Mouse (Mus musculus): ENCODE results near the gene Colgalt2.

The Colgalt2 gene

DNA sequence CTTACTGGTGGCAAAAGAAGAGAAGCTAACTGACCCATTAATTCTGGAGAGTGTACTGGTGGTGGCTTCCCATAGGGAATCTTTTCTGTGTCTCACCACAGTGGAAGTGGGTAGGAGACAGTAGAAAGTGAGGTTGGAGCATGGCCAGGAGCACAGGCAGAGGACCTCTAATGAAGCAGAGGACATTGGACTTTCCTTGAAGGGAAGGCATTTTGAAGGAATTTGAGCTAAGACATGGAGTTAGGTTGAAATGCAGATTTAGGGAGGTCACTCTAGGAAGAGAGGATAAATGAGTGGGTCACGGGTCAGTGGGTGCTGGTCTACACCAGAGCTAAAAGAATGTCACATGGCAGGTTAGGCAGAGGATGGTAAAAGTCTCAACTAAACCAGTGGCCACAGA, 91.2 kb downstream of the Colgalt2 start:
- no peak for DNase-seq (ENCODE audit: low spot score)

- DNase-seq (ENCODE audit: low spot score) = no peak
These were observed 92.6 kb downstream of the Colgalt2 start for GRCm38 (mm10) chr1:152492258-152492657.

DNA sequence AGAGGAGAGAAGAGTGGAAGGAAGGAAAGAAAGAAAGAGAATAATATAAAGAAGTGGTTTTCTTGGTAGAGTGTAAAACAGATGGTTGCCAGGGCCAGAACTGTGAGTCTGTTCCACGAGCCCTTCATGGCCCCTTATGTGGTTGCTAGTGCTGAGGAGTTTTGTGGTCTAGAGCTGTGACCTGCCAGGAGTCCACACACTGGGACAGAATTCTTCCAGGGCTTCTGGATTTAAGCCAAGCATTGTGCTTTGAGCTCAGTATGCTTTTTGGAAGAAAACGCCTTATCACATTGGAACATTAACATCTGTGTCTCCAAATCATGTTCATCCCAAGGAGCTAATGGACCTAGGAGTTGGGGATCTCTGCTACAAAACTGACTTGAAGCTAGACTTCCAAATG, 97.2 kb downstream of the Colgalt2 start:
- DNase-seq (ENCODE audit: low spot score) = no peak

GRCm38 (mm10) chr1:152497581-152497980, 98.0 kb downstream of the Colgalt2 start:
- DNase-seq (ENCODE audit: low spot score) = peak; percentile 72

DNA sequence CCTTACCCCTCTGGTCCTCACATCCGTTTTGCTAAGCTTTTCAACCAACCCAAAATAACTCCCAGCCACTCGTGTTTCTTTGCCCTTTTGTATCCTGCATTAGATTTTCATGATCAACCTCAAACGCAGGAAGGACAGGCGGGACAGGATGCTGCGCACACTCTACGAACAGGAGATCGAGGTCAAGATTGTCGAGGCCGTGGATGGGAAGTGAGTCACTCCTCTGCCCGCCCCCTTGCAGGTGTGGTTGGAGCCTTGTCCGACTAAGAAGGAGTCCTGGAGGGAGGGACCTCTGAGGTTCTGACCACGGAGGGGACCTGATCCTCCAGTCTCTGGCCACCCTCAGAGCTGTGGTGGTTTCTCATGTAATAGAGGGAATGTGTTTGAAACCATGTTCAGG, 100.2 kb downstream of the Colgalt2 start:
- DNase-seq (ENCODE audit: low spot score) = peak; percentile 38

DNA sequence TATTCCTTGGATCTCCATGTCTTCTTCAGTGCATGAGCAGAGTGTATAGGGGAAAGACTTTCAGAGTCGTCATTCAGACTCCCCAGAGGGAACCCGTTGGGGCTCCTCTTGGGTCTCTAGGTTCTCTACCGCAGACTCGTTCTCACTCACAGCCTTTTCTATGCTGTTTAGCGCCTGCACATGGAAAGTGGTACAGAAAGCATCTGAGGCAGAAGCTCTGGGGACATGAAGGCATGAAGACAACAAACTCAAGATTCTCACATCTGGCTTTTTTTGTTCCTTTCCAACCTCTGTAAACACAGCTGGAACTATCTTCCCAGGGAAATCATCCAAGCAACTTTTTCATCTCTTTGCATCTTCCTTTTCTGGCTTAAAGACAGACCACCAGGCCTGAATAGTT, 106.5 kb downstream of the Colgalt2 start:
- DNase-seq (ENCODE audit: low spot score) = no peak

DNA sequence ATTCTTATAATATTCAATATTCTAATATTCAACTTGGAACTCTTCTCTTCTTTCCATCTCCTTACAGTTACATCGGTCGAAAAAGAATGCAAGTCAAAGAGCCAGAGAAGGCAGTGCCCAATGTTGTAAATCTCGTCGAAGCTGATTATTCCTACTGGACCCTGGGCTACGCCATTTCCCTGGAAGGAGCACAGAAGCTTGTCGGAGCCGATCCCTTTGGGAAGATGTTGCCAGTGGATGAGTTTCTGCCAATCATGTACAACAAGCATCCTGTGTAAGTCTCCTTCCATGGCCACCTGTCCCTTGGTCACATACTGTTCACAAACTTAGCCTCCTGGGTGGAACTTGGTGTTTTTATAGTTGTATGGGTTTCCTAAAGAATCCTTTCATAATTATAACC, 107.1 kb downstream of the Colgalt2 start:
- no peak for DNase-seq (ENCODE audit: low spot score)

DNA sequence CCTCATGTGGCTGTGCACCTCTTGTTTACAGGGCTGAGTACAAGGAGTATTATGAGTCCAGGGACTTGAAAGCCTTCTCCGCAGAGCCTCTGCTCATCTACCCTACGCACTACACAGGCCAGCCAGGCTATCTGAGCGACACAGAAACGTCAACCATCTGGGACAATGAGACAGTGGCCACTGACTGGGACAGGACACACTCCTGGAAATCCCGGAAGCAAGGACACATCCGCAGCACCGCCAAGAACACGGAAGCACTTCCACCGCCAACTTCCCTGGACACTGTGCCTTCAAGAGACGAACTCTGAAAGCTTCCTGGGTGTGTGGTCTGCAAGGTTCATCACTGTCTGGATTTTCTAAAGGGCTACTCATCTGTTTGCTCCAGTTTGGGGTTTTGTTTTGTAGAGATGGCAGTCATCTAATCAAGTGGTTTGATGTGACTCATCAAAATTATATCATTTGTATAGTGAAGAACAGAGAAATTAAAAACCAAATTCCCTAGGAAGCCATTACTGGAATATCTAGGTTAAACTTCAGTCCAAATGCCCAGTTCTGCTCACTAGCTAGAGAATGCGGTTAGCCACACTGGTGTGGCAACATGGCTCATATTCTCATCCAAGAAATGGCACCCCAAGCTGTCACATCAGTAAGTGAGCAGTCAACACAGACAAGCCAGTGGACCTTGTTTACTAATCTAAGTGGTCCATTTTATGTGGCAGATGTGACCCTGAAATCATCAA, 109.0 kb downstream of the Colgalt2 start:
- no peak for DNase-seq (ENCODE audit: low spot score)

DNA sequence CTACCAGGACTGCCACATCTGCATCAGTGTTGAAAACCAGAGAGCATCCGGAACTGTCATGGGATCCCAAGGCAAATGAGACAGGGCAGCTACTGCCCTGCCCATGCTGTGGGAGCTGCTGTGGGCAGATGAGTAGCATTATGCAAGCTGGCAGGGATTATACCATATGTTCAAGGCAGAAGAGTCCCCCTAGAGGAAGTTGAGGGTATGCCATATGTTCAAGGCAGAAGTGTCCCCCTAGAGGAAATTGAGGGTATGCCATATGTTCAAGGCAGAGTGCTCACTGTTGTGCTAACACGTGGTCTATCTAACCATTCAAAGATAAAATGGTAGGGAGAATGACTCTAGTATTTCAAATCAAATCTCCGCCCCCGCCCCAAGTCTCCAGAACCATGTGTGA, 111.6 kb downstream of the Colgalt2 start:
- DNase-seq (ENCODE audit: low spot score) = peak; percentile 65

- DNase-seq (ENCODE audit: low spot score) = no peak
These were observed 114.6 kb downstream of the Colgalt2 start for GRCm38 (mm10) chr1:152514256-152514655.

DNA sequence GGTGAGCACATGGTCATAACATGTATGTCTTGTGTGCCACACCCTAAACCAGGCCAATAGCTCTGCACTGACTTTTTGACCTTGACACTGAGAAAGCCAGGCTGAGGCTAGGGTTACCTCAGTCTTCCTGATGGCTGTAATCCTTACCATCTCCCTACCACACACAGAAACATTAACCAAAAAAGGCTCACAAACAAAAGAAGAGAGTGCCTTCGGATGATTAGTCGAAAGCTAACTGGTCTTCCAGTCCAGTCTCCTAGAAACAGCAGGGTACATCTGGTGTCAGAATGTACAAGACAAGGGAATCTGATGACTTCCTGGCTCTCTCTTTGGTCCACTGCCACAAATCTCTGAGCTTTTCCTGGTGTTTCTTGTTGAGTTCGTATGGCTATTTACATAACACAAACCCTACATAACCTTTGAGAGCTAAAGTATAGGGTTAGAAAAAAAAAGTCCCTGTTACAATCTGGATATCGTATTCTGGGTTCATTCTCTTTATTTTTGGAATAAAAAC, 117.5 kb downstream of the Colgalt2 start:
- no peak for DNase-seq (ENCODE audit: low spot score)

- no peak for DNase-seq (ENCODE audit: low spot score)
These were observed 119.3 kb downstream of the Colgalt2 start for GRCm38 (mm10) chr1:152518971-152519370.

DNA sequence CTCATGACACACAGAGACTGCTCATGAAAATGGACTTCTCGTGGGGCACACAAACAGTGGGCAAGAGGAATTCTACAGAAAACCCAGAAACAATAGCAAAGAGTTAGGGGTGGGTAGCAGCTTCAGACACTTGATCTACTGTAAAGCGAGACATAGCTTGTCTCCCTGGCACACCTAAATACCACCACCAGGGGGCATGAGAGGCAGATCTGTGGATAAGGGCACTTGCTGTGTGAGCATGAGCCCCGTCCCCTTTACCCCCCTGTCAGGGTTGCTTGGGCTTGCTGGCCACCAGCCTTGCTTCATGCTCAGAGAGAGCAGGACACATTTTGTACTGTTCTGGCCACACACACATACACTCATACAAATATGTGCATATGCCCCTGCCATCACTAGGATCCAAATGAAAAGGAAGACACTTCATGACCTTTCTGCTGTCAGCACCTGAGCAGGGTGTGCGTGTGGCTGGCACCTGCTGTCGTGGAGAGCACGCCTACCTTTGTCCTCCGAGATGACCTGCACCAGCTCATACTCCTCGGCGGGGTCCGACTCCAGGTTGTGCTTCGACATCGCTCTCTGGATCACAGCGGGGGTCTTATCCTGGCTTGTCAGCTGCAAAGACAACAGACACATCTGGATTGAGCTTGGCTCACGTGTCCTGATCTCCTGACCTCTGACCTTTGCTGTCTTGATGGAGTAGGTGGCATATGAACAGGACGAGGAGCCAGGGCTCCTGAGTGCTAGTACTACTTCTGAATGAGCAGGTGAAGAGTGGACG, 121.4 kb downstream of the Colgalt2 start:
- peak; percentile 61 for DNase-seq (ENCODE audit: low spot score)

GRCm38 (mm10) chr1:152522226-152522625, 122.6 kb downstream of the Colgalt2 start:
- DNase-seq (ENCODE audit: low spot score) = no peak

DNA sequence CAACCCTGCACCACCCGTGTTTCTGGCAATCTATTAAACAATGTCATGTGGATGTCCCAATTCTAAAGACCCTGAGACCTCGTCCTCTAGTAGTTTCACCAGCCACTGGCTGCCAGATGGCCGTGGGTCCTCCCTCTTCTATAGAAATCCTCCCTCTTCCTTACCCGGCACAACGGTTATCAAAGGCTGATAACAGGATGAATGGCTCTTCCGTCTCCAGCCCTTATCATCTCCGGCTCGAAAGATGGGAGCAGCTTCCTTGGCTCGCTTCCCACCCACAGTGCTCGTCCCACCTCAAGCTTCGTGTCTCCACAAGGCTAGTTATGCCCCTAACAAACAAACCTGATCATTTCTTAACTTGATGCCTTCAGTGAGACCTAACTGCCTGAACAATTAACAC, 123.7 kb downstream of the Colgalt2 start:
- DNase-seq (ENCODE audit: low spot score) = no peak

GRCm38 (mm10) chr1:152524098-152524892, 124.7 kb downstream of the Colgalt2 start:
- DNase-seq (ENCODE audit: low spot score) = no peak

GRCm38 (mm10) chr1:152524987-152525648, 125.5 kb downstream of the Colgalt2 start:
- DNase-seq (ENCODE audit: low spot score) = peak; percentile 82

- no peak for DNase-seq (ENCODE audit: low spot score)
These were observed 126.5 kb downstream of the Colgalt2 start for GRCm38 (mm10) chr1:152526154-152526553.

GRCm38 (mm10) chr1:152528214-152528613, 128.6 kb downstream of the Colgalt2 start:
- DNase-seq (ENCODE audit: low spot score) = no peak

DNA sequence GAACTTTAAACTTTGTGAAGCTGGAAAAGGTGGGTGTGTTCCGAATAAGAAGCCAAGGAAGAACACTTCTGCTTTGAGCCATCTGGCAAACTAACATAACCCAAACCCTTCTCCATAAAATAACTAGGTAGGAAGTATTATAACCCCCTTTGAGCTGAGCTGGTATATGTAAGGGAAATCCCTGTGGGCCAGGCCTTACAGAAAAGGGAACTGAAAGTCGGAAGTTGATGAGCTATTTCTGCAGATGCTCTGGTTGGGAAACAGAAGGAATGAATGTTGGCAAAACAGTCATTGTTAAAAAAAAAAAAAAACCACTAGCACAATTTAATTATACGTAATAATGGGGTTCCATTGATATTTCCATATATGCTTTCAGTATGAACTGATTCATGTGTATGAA, 129.1 kb downstream of the Colgalt2 start:
- DNase-seq (ENCODE audit: low spot score) = peak; percentile 55

GRCm38 (mm10) chr1:152531498-152531897, 131.9 kb downstream of the Colgalt2 start:
- no peak for DNase-seq (ENCODE audit: low spot score)

- DNase-seq (ENCODE audit: low spot score) = no peak
These were observed 134.9 kb downstream of the Colgalt2 start for GRCm38 (mm10) chr1:152534531-152534930.

All from lung, postnatal 25 days (tissue).